Mouse (Mus musculus) heart, postnatal 0 days (tissue): ENCODE results near the gene Gm20696. TPM values are rescaled to one million over a fixed set of nuclear protein-coding genes. Genes with fewer than 3 reads are reported as not detected.
A peak's percentile ranks its signal among the peaks of the same experiment; 100 is the strongest.

Source experiments
- ATAC-seq: fragments of 200-750 bp; cut with Nextera tagmentation; 2 replicates; pipeline ENCODE4 v1.8.0; 2017; ENCODE audit warnings: low read depth, moderate number of reproducible peaks, moderate library complexity; ENCODE audit not compliant: insufficient read depth
- DNase-seq: peaks from one replicate; pipeline ENCODE4 v3.0.0-alpha.2; 2016; ENCODE audit warnings: low spot score
- H3K27ac ChIP-seq: fragments of 300-500 bp; sonication (generic); 2 replicates; pipeline ENCODE4 v1.5.1; 2014; ENCODE audit warnings: low read depth, mild to moderate bottlenecking
- H3K27me3 ChIP-seq: fragments of 300-500 bp; sonication (generic); 2 replicates; pipeline ENCODE4 v1.6.1; 2014; ENCODE audit warnings: low read length, mixed read lengths; ENCODE audit not compliant: control insufficient read depth, insufficient read depth
- H3K36me3 ChIP-seq: fragments of 300-500 bp; sonication (generic); replicated peaks from 2 replicates; pipeline ENCODE4 v1.6.1; 2014; ENCODE audit warnings: low read length, mixed read lengths; ENCODE audit not compliant: control insufficient read depth, insufficient read depth
- H3K4me1 ChIP-seq: fragments of 300-500 bp; sonication (generic); 2 replicates; pipeline ENCODE4 v1.6.1; 2014; ENCODE audit warnings: antibody characterized with exemption; ENCODE audit not compliant: control insufficient read depth, insufficient read depth
- H3K4me2 ChIP-seq: fragments of 300-500 bp; sonication (generic); 2 replicates; pipeline ENCODE4 v1.6.1; 2014; ENCODE audit warnings: low read depth, mild to moderate bottlenecking, low read length, moderate library complexity
- H3K4me3 ChIP-seq: fragments of 300-500 bp; sonication (generic); 2 replicates; pipeline ENCODE4 v1.5.1; 2014; ENCODE audit warnings: low read depth, low read length
- H3K9ac ChIP-seq: fragments of 300-500 bp; sonication (generic); replicated peaks from 2 replicates; pipeline ENCODE4 v1.6.1; 2014; ENCODE audit warnings: low read depth, low read length, mixed read lengths
- H3K9me3 ChIP-seq: fragments of 300-500 bp; sonication (generic); replicated peaks from 2 replicates; pipeline ENCODE4 v1.6.1; 2016; ENCODE audit warnings: low read length; ENCODE audit not compliant: control insufficient read depth
- CTCF ChIP-seq: IDR thresholded peaks from 2 replicates; pipeline ENCODE4 v1.5.1; 2016; ENCODE audit warnings: antibody characterized with exemption, control low read depth, low read depth
- EP300 ChIP-seq: IDR thresholded peaks from 2 replicates; pipeline ENCODE4 v1.6.1; 2016; ENCODE audit warnings: antibody characterized with exemption, low read depth
- WGBS: fragments of 180-500 bp; shearing (Covaris S2); extraction: QIAGEN DNeasy Blood & Tissue Kit; methylation state at CpG from one replicate; pipeline ENCODE4 v1.1.7; 2014; 5-methylcytosine and 5-hydroxymethylcytosine counted together
- polyA plus RNA-seq: library from polyadenylated mRNA; unstranded; fragments of >200 nt; fragmentation: Nextera tagmentation; extraction: Ambion mirVana; gene quantifications from 2 replicates; pipeline ENCODE4 v1.2.1, GENCODE M21; 2015
- total RNA-seq: library from RNA; depleted of rRNA; stranded (reverse); fragments of >200 nt; gene quantifications from 2 replicates; pipeline ENCODE4 v1.2.3, GENCODE M21; 2014; ENCODE audit warnings: low replicate concordance

Gm20696 gene
- total and polyA plus RNA-seq, 2 experiments from 2014 or later = 0.95 to 2.0 TPM

GRCm38 (mm10) chr6:99375376-99375775 lies 291.2 kb downstream of the Gm20696 start:
- Histone ChIP-seq H3K9me3 (no peaks in the 10 kb centered on the region), H3K4me1 (peaks cover 17% of the 10 kb centered on the region; the same call in 1 of the 2 replicates), H3K36me3 (0 out of 2 replicates have a peak, but pooled peaks cover 4% of the 10 kb centered on the region), H3K9ac (no peak overlapping the region), H3K4me3 (no peak overlapping the region), H3K27ac (no peak overlapping the region), H3K27me3 (no peaks in the 10 kb centered on the region), H3K4me2 (no peak overlapping the region)
- TF ChIP-seq EP300 = no peak
- no peak for TF ChIP-seq CTCF
- ATAC-seq (no peak), DNase-seq (no peak)
- 66% methylated on average over 4 of the region's 4 CpGs for WGBS

- no peaks in the 10 kb centered on the region for H3K9me3 ChIP-seq
- no peak overlapping the region for H3K4me3 ChIP-seq
- peaks cover 24% of the 10 kb centered on the region; the same call in 1 of the 2 replicates for H3K4me1 ChIP-seq
- H3K9ac ChIP-seq = no peak overlapping the region
- DNase-seq = no peak
- no peaks in the 10 kb centered on the region for H3K27me3 ChIP-seq
- WGBS = 46% methylated on average over 19 of the region's 19 CpGs
- H3K4me2 ChIP-seq = no peak overlapping the region
- peak overlapping the region; percentile 8; the same call in 1 of the 2 replicates for H3K27ac ChIP-seq
- no peak for TF ChIP-seq EP300
- TF ChIP-seq CTCF = no peak
- 0 out of 2 replicates have a peak, but pooled peaks cover 4% of the 10 kb centered on the region for H3K36me3 ChIP-seq
- no peak for ATAC-seq
Observed at GRCm38 (mm10) chr6:99374448-99375271, 291.9 kb downstream of the Gm20696 start.

GRCm38 (mm10) chr6:99372427-99372826 lies 294.2 kb downstream of the Gm20696 start:
- no peaks in the 10 kb centered on the region for H3K9me3 ChIP-seq
- H3K27ac ChIP-seq = no peak overlapping the region
- WGBS = 61% methylated on average over 5 of the region's 5 CpGs
- H3K9ac ChIP-seq = no peak overlapping the region
- H3K4me3 ChIP-seq = no peak overlapping the region
- H3K4me2 ChIP-seq = no peak overlapping the region
- H3K27me3 ChIP-seq = no peaks in the 10 kb centered on the region
- no peak for ATAC-seq
- no peak for DNase-seq
- TF ChIP-seq CTCF (no peak), EP300 (no peak)
- 0 out of 2 replicates have a peak, but pooled peaks cover 4% of the 10 kb centered on the region for H3K36me3 ChIP-seq
- H3K4me1 ChIP-seq = peaks cover 20% of the 10 kb centered on the region; the same call in 1 of the 2 replicates

- Histone ChIP-seq H3K36me3 (0 out of 2 replicates have a peak, but pooled peaks cover 4% of the 10 kb centered on the region), H3K27ac (no peak overlapping the region), H3K9ac (no peak overlapping the region), H3K27me3 (no peaks in the 10 kb centered on the region), H3K9me3 (no peaks in the 10 kb centered on the region), H3K4me2 (no peak overlapping the region), H3K4me1 (peaks cover 16% of the 10 kb centered on the region; the same call in 1 of the 2 replicates), H3K4me3 (no peak overlapping the region)
- 86% methylated on average over 6 of the region's 6 CpGs for WGBS
- no peak for ATAC-seq
- no peak for TF ChIP-seq EP300
- TF ChIP-seq CTCF = no peak
- DNase-seq = no peak
Observed at GRCm38 (mm10) chr6:99372016-99372415, 294.6 kb downstream of the Gm20696 start.

- Histone ChIP-seq H3K9me3 (no peaks in the 10 kb centered on the region), H3K36me3 (0 out of 2 replicates have a peak, but pooled peaks cover 7% of the 10 kb centered on the region), H3K4me3 (no peak overlapping the region), H3K4me2 (no peak overlapping the region), H3K27me3 (no peaks in the 10 kb centered on the region), H3K4me1 (peaks cover 13% of the 10 kb centered on the region; the same call in 1 of the 2 replicates), H3K9ac (no peak overlapping the region), H3K27ac (no peak overlapping the region)
- no peak for DNase-seq
- 60% methylated on average over 2 of the region's 2 CpGs for WGBS
- no peak for ATAC-seq
- TF ChIP-seq CTCF (no peak), EP300 (no peak)
Observed at GRCm38 (mm10) chr6:99369931-99370330, 296.7 kb downstream of the Gm20696 start.
